Mouse (Mus musculus): ENCODE data around the gene Fads1. TPM values are rescaled to one million over a fixed set of nuclear protein-coding genes. Genes with fewer than 3 reads are reported as not detected.

Gene Fads1
- not detected in 2 replicates for polyA plus RNA-seq (2012; ENCODE audit: insufficient read depth, insufficient read length, low replicate concordance, missing spikeins)

- H3K27ac ChIP-seq (ENCODE audit: insufficient read depth, low read depth, low read length), result peak within 1 kb of the TSS; percentile 90
- under 1% methylated on average over 70 of the region's 70 CpGs for WGBS
- H3K4me3 ChIP-seq (ENCODE audit: insufficient read depth, low read depth, low read length), result peak within 1 kb of the TSS; percentile 84
- peak; percentile 45; the same call in 1 of the 2 replicates for TF ChIP-seq CTCF (IDR thresholded peaks at IDR 0.05; ENCODE audit: insufficient read depth, low read depth, low read length)
- TF ChIP-seq POLR2A (IDR thresholded peaks at IDR 0.05; ENCODE audit: insufficient read depth, low read depth, low read length), result peak; percentile 78
- peaks cover 10% of the 10 kb centered on the region for H3K4me1 ChIP-seq (ENCODE audit: control insufficient read depth, insufficient read depth, low read length)
Observed at GRCm38 (mm10) chr19:10182670-10183298, at the start of gene Fads1. Fads1 (plus strand) TSS chr19:10182888.

- H3K4me1 ChIP-seq (ENCODE audit: control insufficient read depth, insufficient read depth, low read length), result no peaks in the 10 kb centered on the region
- no peak overlapping the region for H3K27ac ChIP-seq (ENCODE audit: insufficient read depth, low read depth, low read length)
- no peak overlapping the region for H3K4me3 ChIP-seq (ENCODE audit: insufficient read depth, low read depth, low read length)
- WGBS, result 53% methylated on average over 2 of the region's 2 CpGs
- no peak for TF ChIP-seq POLR2A (IDR thresholded peaks at IDR 0.05; ENCODE audit: insufficient read depth, low read depth, low read length)
- TF ChIP-seq CTCF (IDR thresholded peaks at IDR 0.05; ENCODE audit: insufficient read depth, low read depth, low read length), result no peak
Observed at GRCm38 (mm10) chr19:10134692-10135091, 48.0 kb upstream of the Fads1 start.

- Histone ChIP-seq H3K4me1 (ENCODE audit: control insufficient read depth, insufficient read depth, low read length) (no peaks in the 10 kb centered on the region), H3K4me3 (ENCODE audit: insufficient read depth, low read depth, low read length) (no peak overlapping the region), H3K27ac (ENCODE audit: insufficient read depth, low read depth, low read length) (no peak overlapping the region)
- 74% methylated on average over 5 of the region's 5 CpGs for WGBS
- TF ChIP-seq CTCF (IDR thresholded peaks at IDR 0.05; ENCODE audit: insufficient read depth, low read depth, low read length), result no peak
- no peak for TF ChIP-seq POLR2A (IDR thresholded peaks at IDR 0.05; ENCODE audit: insufficient read depth, low read depth, low read length)
Observed at GRCm38 (mm10) chr19:10137423-10137822, 45.3 kb upstream of the Fads1 start.

- TF ChIP-seq POLR2A (IDR thresholded peaks at IDR 0.05; ENCODE audit: insufficient read depth, low read depth, low read length) (no peak), CTCF (IDR thresholded peaks at IDR 0.05; ENCODE audit: insufficient read depth, low read depth, low read length) (no peak)
- Histone ChIP-seq H3K4me1 (ENCODE audit: control insufficient read depth, insufficient read depth, low read length) (no peaks in the 10 kb centered on the region), H3K27ac (ENCODE audit: insufficient read depth, low read depth, low read length) (no peak overlapping the region), H3K4me3 (ENCODE audit: insufficient read depth, low read depth, low read length) (no peak overlapping the region)
- 80% methylated on average over 6 of the region's 6 CpGs for WGBS
Observed at GRCm38 (mm10) chr19:10139736-10140135, 43.0 kb upstream of the Fads1 start.

GRCm38 (mm10) chr19:10143667-10144066 is 39.0 kb upstream of the Fads1 start:
- H3K4me1 ChIP-seq (ENCODE audit: control insufficient read depth, insufficient read depth, low read length), result no peaks in the 10 kb centered on the region
- WGBS, result 38% methylated on average over 2 of the region's 2 CpGs
- H3K4me3 ChIP-seq (ENCODE audit: insufficient read depth, low read depth, low read length), result no peak overlapping the region
- no peak overlapping the region for H3K27ac ChIP-seq (ENCODE audit: insufficient read depth, low read depth, low read length)
- TF ChIP-seq CTCF (IDR thresholded peaks at IDR 0.05; ENCODE audit: insufficient read depth, low read depth, low read length), result no peak
- TF ChIP-seq POLR2A (IDR thresholded peaks at IDR 0.05; ENCODE audit: insufficient read depth, low read depth, low read length), result no peak

- Histone ChIP-seq H3K27ac (ENCODE audit: insufficient read depth, low read depth, low read length) (no peak overlapping the region), H3K4me3 (ENCODE audit: insufficient read depth, low read depth, low read length) (no peak overlapping the region), H3K4me1 (ENCODE audit: control insufficient read depth, insufficient read depth, low read length) (no peaks in the 10 kb centered on the region)
- 70% methylated on average over 4 of the region's 4 CpGs for WGBS
- no peak for TF ChIP-seq CTCF (IDR thresholded peaks at IDR 0.05; ENCODE audit: insufficient read depth, low read depth, low read length)
- TF ChIP-seq POLR2A (IDR thresholded peaks at IDR 0.05; ENCODE audit: insufficient read depth, low read depth, low read length), result no peak
Observed at GRCm38 (mm10) chr19:10144464-10144863, 38.2 kb upstream of the Fads1 start.

- Histone ChIP-seq H3K4me3 (ENCODE audit: insufficient read depth, low read depth, low read length) (no peak overlapping the region), H3K27ac (ENCODE audit: insufficient read depth, low read depth, low read length) (no peak overlapping the region), H3K4me1 (ENCODE audit: control insufficient read depth, insufficient read depth, low read length) (no peaks in the 10 kb centered on the region)
- TF ChIP-seq CTCF (IDR thresholded peaks at IDR 0.05; ENCODE audit: insufficient read depth, low read depth, low read length), result no peak
- TF ChIP-seq POLR2A (IDR thresholded peaks at IDR 0.05; ENCODE audit: insufficient read depth, low read depth, low read length), result no peak
- WGBS, result 52% methylated on average over 6 of the region's 6 CpGs
Observed at GRCm38 (mm10) chr19:10148555-10148954, 34.1 kb upstream of the Fads1 start.

- 65% methylated on average over 3 of the region's 3 CpGs for WGBS
- Histone ChIP-seq H3K27ac (ENCODE audit: insufficient read depth, low read depth, low read length) (no peak overlapping the region), H3K4me1 (ENCODE audit: control insufficient read depth, insufficient read depth, low read length) (no peaks in the 10 kb centered on the region), H3K4me3 (ENCODE audit: insufficient read depth, low read depth, low read length) (no peak overlapping the region)
- TF ChIP-seq POLR2A (IDR thresholded peaks at IDR 0.05; ENCODE audit: insufficient read depth, low read depth, low read length) (no peak), CTCF (IDR thresholded peaks at IDR 0.05; ENCODE audit: insufficient read depth, low read depth, low read length) (no peak)
Observed at GRCm38 (mm10) chr19:10149189-10149588, 33.5 kb upstream of the Fads1 start.

GRCm38 (mm10) chr19:10157725-10158124 is 25.0 kb upstream of the Fads1 start:
- no peak for TF ChIP-seq CTCF (IDR thresholded peaks at IDR 0.05; ENCODE audit: insufficient read depth, low read depth, low read length)
- TF ChIP-seq POLR2A (IDR thresholded peaks at IDR 0.05; ENCODE audit: insufficient read depth, low read depth, low read length), result no peak
- Histone ChIP-seq H3K4me3 (ENCODE audit: insufficient read depth, low read depth, low read length) (no peak overlapping the region), H3K4me1 (ENCODE audit: control insufficient read depth, insufficient read depth, low read length) (no peaks in the 10 kb centered on the region), H3K27ac (ENCODE audit: insufficient read depth, low read depth, low read length) (no peak overlapping the region)
- 76% methylated on average over 2 of the region's 2 CpGs for WGBS
